Mouse (Mus musculus) layer of hippocampus, adult 2 months (tissue): ENCODE data around the gene Gpsm2. TPM values are rescaled to one million over a fixed set of nuclear protein-coding genes. Genes with fewer than 3 reads are reported as not detected.
A peak's percentile ranks its signal among the peaks of the same experiment; 100 is the strongest.
"Not testable (repeated sequence)": the region's sequence is repeated elsewhere in the genome, so short reads cannot be mapped to it uniquely, and the experiment has no call there.

Experiments
- DNase-seq, 2 experiments: peaks; one replicate each; pipeline ENCODE4 v3.0.0; 2022; ENCODE audit warnings: low spot score in 2 of 2
- H3K27ac ChIP-seq: fragments of 200-600 bp; 2 replicates; pipeline ENCODE4 v1.8.1; 2022
- H3K4me3 ChIP-seq: fragments of 200-600 bp; 2 replicates; pipeline ENCODE4 v1.8.1; 2022; ENCODE audit warnings: mild to moderate bottlenecking
- CTCF ChIP-seq: fragments of 200-600 bp; conservative IDR thresholded peaks from 2 replicates; pipeline ENCODE4 v1.8.1; 2022; ENCODE audit warnings: antibody characterized with exemption, mild to moderate bottlenecking, moderate library complexity
- total RNA-seq, 2 experiments: library from RNA; stranded (reverse); gene quantifications; 2 replicates each; pipeline ENCODE4 v1.2.3; 2021

Gene Gpsm2
- total RNA-seq, 2 experiments from 2014 or later, result 13.3 to 14.1 TPM

- Histone ChIP-seq H3K4me3 (no peak overlapping the region), H3K27ac (no peak overlapping the region)
- no peak for TF ChIP-seq CTCF
- DNase-seq, result no peak
Measured at GRCm38 (mm10) chr3:108681004-108681403, 41.1 kb downstream of the Gpsm2 start.

GRCm38 (mm10) chr3:108676616-108677015 lies 45.5 kb downstream of the Gpsm2 start:
- DNase-seq, result no peak
- Histone ChIP-seq H3K27ac (no peak overlapping the region), H3K4me3 (no peak overlapping the region)
- TF ChIP-seq CTCF, result no peak

DNA sequence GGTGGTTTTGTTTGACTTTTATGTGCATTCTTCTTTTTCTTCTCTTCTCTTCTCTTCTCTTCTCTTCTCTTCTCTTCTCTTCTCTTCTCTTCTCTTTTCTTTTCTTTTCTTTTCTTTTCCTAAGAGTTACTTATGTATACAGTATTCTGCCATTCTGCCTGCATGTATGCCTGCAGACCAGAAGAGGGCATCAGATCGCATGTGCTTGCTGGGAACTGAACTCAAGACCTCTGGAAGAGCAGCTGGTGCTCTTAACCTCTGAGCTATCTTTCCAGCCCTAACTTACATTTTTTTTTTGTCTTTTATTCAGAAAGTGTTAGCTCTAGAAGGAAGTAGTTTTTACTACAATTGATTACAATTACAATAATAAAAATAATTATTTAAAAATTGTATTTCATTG lies 61.2 kb downstream of the Gpsm2 start:
- no peak overlapping the region for H3K4me3 ChIP-seq
- TF ChIP-seq CTCF, result peak; percentile 57
- no peak for DNase-seq
- no peak overlapping the region for H3K27ac ChIP-seq

DNA sequence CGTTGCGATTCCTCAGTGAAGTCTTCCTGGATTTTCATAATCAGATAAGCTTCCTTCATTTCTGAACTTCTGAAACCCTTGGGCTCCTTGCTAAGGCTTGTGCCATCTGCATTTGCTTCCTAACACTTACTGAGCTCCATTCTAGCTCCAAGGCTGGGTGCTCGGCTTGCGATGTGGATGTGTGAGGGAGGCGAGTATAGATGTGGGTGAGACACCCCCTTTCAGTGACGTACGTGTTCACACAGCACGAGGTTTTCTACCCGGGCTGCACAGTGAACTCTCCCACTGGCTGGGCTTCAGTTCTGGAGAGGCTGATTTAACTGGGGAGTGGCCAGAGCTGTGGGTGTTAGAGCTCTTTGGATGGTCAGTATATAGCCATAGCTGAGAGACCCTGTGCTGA lies 63.5 kb downstream of the Gpsm2 start:
- no peak for TF ChIP-seq CTCF
- Histone ChIP-seq H3K4me3 (no peak overlapping the region), H3K27ac (no peak overlapping the region)
- no peak for DNase-seq

GRCm38 (mm10) chr3:108655486-108655885 lies 66.6 kb downstream of the Gpsm2 start:
- no peak for TF ChIP-seq CTCF
- no peak overlapping the region for H3K4me3 ChIP-seq
- DNase-seq, result no peak
- no peak overlapping the region for H3K27ac ChIP-seq

GRCm38 (mm10) chr3:108654566-108654965 lies 67.5 kb downstream of the Gpsm2 start:
- no peak for DNase-seq
- no peak for TF ChIP-seq CTCF
- Histone ChIP-seq H3K27ac (peak overlapping the region; percentile 95; the same call in 1 of the 2 replicates), H3K4me3 (peak overlapping the region; percentile 92)

DNA sequence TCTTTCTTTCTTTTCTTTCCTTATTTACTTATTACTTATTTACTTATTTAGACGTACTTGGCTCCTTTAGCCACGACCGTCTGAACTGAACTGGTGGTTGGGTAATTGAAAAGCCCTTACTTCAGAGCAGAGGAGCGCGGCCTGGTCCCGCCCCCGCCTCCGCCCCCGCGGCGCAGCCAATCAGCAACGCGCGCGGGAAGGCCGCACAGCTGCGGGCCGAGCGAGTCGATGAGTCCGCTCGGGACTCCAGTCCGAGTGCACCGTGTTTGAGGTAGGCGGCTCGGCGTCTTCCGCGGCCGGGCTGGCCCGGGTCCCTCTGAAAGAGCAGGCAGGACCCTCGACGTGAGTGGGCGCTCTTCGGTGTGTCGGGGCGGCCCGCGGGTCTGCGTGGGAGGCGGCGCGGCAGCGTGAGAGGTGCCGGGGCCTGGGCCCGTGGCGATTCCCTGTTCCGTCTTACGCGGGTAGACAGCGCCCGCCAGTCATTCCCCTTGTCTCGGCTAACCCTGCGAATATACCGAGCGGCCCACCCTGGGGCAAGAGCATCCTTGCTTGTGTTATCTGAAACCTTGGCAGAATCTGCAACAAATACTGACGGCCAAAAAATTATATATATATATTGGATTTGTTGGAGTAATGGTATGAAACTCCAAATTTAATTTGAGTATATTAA lies 68.3 kb downstream of the Gpsm2 start, which contains the start of gene Clcc1:
Gene Clcc1 (plus strand): TSS at position 204 of the 670 bp plus-strand sequence.
- DNase-seq, result peak; percentile 92 to 96
- H3K27ac ChIP-seq, result peak within 1 kb of the TSS; percentile 95
- peak within 1 kb of the TSS; percentile 92 for H3K4me3 ChIP-seq
- no peak for TF ChIP-seq CTCF

DNA sequence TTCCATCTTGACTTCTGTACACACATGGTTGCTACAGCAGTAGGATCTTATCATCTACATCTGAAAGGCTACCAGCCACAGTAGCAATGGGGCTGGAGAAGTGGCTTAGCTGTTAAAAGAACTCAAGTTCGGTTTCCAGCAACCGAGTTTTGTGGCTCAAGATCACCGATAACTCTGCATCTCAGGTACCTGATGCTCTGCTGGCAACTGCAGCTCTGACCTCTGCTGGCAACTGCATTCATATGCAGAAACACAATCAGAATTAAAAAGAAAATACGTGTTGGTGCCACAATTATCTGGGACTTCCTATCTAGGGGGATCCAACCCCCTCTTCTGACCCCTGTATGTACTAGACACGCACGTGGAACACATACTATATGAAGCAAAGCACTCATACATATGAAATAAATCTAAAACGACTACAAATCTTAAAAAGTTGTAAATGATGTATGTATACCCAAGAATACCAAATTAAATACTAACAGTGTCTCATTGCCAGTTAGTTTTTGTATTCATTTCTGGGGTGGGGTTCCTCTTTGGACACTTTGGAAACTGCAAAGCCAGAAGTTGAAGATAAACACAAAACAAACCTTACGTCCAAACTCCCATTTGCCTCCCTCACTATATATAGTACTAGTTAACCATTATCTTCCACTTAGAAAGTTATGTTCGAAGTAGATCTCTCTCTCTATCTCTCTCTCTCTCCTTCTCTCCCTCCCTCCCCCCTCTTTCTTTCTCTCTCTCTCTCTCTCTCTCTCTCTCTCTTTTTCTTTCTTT lies 69.1 kb downstream of the Gpsm2 start:
- no peak for DNase-seq
- peak overlapping the region; percentile 92; the same call in 1 of the 2 replicates for H3K4me3 ChIP-seq
- TF ChIP-seq CTCF, result peak; percentile 33
- no peak overlapping the region for H3K27ac ChIP-seq

GRCm38 (mm10) chr3:108647681-108648080 lies 74.4 kb downstream of the Gpsm2 start:
- H3K27ac ChIP-seq, H3K4me3 ChIP-seq, DNase-seq: not testable (repeated sequence)

- H3K4me3 ChIP-seq, result no peak overlapping the region
- H3K27ac ChIP-seq, result no peak overlapping the region
- DNase-seq, result peak; percentile 39 to 59
- TF ChIP-seq CTCF, result no peak
Measured at GRCm38 (mm10) chr3:108646036-108646435, 76.1 kb downstream of the Gpsm2 start.

GRCm38 (mm10) chr3:108644856-108645255 lies 77.3 kb downstream of the Gpsm2 start:
- DNase-seq, result no peak
- H3K27ac ChIP-seq, result no peak overlapping the region
- no peak for TF ChIP-seq CTCF
- H3K4me3 ChIP-seq, result no peak overlapping the region

- no peak overlapping the region for H3K27ac ChIP-seq
- TF ChIP-seq CTCF, result no peak
- DNase-seq, result no peak
- H3K4me3 ChIP-seq, result no peak overlapping the region
Measured at GRCm38 (mm10) chr3:108640998-108641397, 81.1 kb downstream of the Gpsm2 start.

DNA sequence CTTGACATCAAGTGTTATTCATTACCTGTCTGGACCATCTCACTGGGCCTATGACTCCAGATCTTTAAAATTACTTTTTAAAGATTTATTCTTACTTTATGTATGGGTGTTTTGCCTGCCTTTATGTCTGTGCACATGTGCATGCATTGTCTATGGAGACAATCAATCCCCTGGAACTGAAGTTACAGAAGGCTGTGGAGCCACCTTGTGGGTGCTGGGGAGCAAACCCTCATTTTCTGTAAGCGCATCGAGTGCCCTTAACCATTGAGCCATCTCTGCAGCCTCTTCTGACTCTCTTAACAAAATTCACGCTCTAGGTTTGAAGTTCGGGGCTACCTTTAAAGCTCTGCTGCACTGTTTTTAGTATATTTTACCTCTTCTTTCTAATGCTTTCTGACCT lies 82.7 kb downstream of the Gpsm2 start:
- Histone ChIP-seq H3K27ac (no peak overlapping the region), H3K4me3 (no peak overlapping the region)
- no peak for DNase-seq
- peak; percentile 57 for TF ChIP-seq CTCF

DNA sequence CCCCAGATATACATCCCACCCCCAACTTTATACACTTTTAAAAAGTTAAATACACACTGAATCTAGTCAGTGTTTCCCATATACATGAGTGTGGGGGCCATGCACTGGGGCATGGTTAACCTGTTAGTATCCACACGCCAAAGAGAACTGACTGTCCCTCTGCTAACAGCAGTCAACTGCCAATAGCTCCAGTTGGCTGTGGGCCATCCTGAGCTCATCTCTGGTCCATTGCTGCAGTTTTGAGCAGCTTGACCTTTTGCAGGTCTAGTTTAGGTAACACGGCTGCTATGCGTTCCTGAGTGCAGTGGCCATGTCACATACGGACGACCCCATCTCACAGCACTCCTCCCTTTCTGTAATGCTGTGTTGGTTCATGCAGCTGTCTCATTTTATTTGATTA lies 87.3 kb downstream of the Gpsm2 start:
- H3K4me3 ChIP-seq, result no peak overlapping the region
- no peak for TF ChIP-seq CTCF
- H3K27ac ChIP-seq, result no peak overlapping the region
- DNase-seq, result no peak

Other genes starting within 250 kb of the Gpsm2 start
- 1 to 10 TPM; 1.5 TPM for gene 1700013F07Rik, start 188.2 kb downstream of the Gpsm2 start, total RNA-seq
- gene 5330417C22Rik, start 185.8 kb downstream of the Gpsm2 start, total RNA-seq, result 10 to 100 TPM; 24.8 to 28.8 TPM
- 10 to 100 TPM; 55.6 to 56.2 TPM for gene Tmem167b, start 159.8 kb downstream of the Gpsm2 start, total RNA-seq
- gene Taf13, start 150.6 kb downstream of the Gpsm2 start, total RNA-seq, result 10 to 100 TPM; 20.7 to 27.3 TPM
- gene Wdr47, start 131.0 kb downstream of the Gpsm2 start, total RNA-seq, result 100 to 1,000 TPM; 125 to 135 TPM
- gene Clcc1, start 68.4 kb downstream of the Gpsm2 start, total RNA-seq, result 10 to 100 TPM; 31.7 to 34.0 TPM
- gene Aknad1, start 17.3 kb upstream of the Gpsm2 start, total RNA-seq, result under 1 TPM in 1 of 2 experiments, not detected in 1; 0.10 TPM
- 10 to 100 TPM; 25.1 to 27.8 TPM for gene Stxbp3, start 118.2 kb upstream of the Gpsm2 start, total RNA-seq
- under 1 TPM in 1 of 2 experiments, not detected in 1; 0.15 TPM for gene Fndc7, start 167.7 kb upstream of the Gpsm2 start, total RNA-seq
- gene Prpf38b, start 189.4 kb upstream of the Gpsm2 start, total RNA-seq, result 10 to 100 TPM; 51.9 to 53.1 TPM
- gene Henmt1, start 217.6 kb upstream of the Gpsm2 start, total RNA-seq, result 1 to 10 TPM; 1.9 to 3.1 TPM
- gene Gm9857, start 218.1 kb upstream of the Gpsm2 start, total RNA-seq, result not detected